Mouse (Mus musculus) ZHBTc4 (cell line): ENCODE results near the gene Slc19a3.

Experiments
- DNase-seq: peaks from one replicate; pipeline ENCODE4 v3.0.0-alpha.2; 2011; ENCODE audit warnings: low read depth, low spot score

The Slc19a3 gene

DNA sequence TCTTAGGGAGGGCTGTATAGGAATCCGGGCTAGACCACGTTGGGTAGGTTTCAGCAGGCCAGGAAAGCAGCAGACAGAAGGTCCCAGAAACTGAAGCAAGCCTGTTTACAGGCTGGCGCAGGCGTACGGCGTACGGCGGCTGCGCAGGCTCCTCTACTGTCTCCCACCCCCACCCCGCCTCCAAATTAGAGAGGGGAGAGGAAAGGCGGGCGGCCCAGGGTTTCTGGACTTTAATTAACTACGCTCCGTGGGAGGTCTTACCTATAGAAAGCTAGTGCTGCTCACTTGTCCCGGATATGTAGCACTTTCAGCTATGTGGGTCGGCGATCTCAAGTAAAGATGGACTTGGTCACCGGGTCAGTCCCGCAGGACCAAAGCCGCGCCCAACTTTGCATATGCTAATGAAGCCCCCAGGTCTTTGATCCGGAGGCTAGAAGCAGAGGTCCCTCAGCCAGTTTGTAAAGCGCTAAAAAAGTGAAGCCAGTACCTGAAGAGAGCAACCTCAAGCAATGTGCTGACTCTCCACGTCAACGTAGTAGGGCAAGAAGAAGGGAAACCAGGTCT, at the start of gene Slc19a3:
Slc19a3 (minus strand) TSS at position 340 of the 564 bp plus-strand sequence.
- DNase-seq, result peak; percentile 88

DNA sequence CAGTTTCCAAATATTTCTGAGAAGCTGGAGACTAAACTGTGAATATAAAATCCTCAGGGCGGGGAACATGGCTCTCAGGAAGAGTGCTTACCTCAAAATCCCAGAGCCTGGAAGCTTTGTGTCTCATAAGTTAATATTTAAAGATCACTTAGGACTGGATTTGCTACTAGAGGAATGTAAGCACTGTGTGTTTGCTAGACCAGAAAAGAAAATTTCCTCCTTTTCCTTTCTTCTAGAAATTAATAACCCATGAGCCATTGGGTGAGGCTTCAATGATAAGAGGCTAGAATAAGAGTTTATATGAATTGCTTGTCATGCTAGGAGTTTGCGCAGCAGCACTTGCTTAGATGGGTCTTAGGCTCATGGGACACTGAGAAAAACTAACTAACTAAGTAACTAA, 46.5 kb upstream of the Slc19a3 start:
- DNase-seq, result no peak

DNA sequence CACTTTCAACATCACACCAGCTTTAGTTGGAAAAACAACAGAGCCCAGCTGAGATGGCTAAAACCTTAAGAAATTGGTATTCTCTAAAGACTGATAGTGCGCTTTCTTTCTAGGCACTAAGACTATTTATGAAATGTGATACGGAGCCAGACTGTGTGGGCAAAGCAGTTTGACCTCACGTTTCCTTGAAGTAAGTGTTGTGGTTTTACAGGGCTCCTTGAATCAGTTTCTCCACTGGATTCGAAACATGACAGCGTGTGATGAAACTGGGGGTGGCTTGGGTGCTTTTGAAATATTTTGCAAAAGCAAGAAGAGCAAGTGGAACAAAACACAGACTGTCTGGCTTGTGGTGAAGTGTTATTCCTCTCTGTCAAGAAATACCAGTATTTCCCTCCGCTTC, 38.8 kb upstream of the Slc19a3 start:
- no peak for DNase-seq

DNA sequence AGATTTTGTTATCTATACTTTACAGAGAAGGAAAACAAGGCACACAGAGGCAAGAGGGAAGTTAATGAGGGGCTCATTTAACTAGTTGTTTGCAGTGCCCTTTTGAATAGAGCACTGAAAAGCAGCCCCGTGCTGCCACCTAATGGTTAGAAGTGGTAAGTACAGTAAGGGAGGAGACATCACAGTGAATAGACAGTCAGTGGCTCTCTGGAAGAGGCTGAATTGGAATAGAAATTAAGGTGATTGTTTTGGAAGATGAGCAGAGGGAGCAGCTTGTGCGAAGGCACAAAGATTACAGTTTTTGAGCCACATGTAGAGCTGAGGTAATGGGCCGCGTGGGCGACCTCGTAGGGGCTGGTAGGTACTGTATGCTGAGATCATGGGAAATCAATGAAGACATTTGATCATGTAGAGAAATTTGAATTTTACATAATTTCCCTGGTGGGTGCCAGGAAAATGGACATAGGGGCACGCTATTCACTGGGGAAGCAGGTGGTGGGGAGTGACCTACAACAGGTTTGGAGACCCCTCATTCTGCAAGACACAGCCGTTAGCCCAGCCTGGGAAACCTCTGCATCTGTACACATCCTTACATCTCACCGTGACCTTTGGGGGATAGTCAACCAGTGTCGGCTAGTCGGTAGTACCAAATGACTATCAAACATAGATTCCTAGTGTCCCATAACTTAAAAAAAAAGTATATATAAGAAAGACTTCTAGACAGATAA, 38.1 kb upstream of the Slc19a3 start:
- peak; percentile 80 for DNase-seq

DNA sequence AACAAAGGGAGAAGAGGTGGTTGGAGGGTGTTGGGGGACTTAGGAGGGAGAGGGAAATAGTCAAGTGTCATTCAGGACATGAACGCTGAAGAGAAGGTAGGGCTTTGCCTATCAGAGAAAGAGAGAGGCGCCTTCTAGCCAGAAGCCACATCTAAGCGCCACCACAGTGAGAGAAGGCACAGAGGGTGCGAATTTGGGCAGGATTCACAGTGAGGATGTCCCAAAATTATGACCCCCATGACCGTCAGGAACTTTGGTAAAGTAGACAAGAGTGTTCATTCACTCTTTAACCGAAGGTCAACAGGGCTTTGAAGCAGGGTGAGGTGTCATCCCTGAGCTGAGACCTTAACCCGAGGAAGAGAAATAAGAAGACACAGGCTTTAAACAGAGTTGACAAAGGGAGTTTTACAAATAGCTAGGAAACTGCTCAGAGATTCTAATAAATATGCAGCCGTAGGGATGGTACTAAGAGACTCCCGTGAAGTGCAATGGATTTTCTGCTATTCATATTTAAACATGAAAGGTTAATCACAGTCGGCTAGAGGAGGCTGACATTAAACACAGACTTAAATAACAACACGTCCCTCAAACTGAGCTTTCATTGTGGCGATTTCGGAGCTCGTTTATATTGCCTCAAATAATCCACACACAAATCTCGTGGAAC, 37.4 kb upstream of the Slc19a3 start:
- DNase-seq, result peak; percentile 7

DNA sequence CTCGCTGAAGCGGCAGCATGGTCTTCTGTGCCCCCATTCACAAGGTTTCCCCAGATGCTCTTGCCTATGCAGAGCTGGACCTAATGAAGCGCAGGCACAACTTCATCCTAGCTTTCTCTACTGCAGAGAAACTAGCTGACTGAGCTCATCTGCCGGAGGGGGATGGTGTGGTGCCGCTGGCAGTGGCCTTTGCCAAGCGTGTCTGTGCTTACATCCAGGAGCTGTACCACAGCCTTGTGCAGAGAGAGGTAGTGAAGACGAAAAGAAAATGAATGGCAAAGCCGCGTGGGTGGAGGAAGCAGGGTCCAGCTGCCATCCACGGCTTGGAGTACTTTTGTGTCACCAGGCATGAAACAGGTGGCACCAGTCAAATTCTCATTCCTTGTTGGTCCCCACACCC, 29.0 kb upstream of the Slc19a3 start:
- DNase-seq, result no peak

DNA sequence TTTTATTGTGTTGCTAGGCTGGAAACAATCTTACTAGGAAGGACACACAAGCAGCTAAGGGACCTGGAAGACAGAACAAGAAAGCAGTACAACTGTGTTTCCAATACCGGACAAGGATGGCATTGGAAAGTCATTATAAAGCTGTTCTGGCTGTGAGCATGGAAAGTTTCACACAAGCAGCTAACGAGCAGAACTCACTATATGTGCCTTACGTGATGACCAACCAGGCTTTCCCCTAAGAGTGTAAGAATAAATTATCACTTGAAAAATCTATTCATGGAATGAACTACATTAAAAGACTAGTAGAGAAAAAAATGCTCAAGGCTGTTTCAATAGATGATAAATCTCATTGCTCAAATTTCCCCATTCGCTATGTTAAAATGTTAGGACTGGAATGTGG, 28.3 kb upstream of the Slc19a3 start:
- DNase-seq, result no peak

DNA sequence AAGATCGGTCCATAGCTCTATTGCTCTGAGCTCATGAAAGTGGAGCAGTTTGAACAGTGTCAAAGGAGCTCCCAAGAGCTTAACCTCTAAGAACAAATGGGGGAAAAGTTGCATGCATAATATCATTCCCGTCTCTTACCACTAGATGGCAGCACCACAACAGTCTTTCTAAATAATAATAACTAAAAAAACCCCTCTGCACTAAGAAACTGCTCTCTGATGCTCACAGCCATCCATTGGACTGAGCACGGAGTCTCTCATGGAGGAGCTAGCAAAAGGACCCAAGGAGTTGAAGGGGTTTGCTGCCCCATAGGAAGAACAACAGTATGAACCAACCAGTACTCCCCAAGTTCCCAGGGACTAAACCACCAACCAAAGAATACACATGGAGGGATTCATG, 26.6 kb upstream of the Slc19a3 start:
- DNase-seq, result peak; percentile 69

DNA sequence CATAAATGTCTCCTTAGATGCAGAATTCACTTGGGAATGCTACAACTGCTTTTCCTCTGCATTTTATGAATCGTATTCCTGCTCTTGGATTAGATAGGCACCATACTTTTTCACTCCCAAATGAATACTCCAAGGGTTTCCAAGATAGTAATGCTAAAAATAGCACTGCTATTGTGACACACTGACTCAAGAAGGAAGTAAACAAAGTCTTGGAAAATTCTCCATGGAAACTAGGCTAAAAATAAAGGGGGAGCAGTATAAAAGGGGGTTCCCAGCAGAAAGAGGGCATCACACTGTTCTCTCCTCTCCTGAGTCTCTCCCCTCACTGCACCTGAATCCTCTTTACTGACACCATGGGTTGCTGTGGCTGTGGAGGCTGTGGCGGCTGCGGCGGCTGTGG, 22.4 kb upstream of the Slc19a3 start, which contains the start of gene Krtap28-13:
Krtap28-13 (plus strand) TSS at position 288 of the 400 bp plus-strand sequence.
- peak; percentile 39 for DNase-seq

DNA sequence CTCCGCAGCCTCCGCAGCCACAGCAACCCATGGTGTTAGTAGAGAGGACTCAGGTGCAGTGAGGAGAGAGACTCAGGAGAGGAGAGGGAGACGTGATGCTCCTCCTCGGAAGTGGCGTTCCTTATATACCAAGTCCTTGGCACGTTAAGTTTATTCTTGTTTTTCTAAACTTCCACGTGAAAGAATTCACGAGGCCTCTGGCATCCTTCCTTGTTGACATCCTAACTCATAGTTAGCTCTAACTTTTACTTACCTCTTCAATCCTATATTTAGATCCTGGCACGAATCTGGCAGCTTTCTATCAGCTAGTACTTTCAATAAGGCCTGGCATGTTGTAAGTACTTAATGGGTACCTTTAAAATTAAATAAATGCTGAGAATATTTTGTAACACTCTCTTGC, 21.0 kb upstream of the Slc19a3 start, which contains the start of gene A030005K14Rik:
A030005K14Rik (minus strand) TSS at position 101 of the 400 bp plus-strand sequence.
- peak; percentile 24 for DNase-seq

DNA sequence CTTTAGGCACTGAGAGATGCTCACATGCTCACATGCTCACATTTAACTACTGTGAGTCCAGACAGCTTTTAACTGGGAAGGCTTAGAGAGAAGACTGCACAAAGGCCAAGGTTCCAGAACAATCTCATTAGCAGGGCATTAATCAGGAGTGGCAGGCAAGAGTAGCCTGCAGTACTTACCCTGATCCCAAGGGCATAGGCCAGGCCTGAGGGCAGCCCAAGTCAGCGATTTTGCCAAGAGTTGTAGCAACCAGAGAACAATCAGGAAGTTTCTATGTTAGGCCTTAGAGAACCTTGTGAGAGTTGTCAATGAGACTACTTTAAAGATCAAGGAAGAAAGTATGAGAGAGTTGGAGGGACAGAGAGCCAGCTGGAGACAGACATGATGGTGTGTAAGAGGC, 20.2 kb upstream of the Slc19a3 start:
- DNase-seq, result no peak

DNA sequence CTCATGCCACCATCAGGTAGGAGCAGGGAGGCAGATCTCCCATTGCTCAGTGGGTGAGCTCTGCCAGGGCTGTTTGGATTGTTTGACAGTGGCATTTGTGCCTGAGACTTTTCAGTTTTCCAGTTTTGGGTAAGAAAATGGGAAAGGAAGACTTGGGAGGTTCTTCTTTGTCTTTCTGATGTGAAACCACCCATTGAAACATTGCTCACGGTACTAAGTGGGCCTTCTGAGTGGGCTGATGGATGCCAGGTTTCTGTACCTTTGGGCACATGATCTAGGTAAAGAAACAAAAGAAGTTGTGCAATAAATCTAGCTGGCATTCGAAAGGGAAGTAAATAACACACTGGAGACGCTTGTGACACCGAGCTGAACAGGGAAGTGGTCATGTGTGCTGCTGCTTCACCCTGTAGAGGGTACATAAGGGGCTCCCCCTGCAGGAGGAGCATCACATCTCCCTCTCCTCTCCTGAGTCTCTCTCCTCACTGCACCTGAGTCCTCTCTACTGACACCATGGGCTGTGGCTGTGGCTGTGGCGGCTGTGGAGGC, 6.7 kb upstream of the Slc19a3 start, which contains the start of gene Gm47969:
Gm47969 (plus strand) TSS at position 51 of the 546 bp plus-strand sequence.
- peak; percentile 24 for DNase-seq

DNA sequence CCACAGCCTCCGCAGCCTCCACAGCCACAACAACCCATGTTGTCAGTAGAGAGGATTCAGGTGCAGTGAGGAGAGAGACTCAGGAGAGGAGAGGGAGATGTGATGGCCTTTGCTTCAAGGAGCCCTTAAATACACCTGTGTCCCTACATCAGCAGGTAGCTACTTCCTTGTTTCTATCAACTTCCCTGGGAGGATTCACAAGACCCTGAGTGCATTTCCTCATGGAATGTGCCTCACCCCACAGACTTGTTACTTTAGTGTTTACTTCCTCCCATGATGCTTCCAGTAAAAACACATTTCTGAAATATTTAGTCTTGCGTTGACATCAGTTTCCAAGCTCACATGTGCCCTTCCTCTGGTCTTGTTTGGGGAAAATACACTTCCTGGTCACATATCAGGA, 4.1 kb upstream of the Slc19a3 start, which contains the start of gene Krtap28-10:
Krtap28-10 (minus strand) TSS at position 101 of the 400 bp plus-strand sequence.
- no peak for DNase-seq

DNA sequence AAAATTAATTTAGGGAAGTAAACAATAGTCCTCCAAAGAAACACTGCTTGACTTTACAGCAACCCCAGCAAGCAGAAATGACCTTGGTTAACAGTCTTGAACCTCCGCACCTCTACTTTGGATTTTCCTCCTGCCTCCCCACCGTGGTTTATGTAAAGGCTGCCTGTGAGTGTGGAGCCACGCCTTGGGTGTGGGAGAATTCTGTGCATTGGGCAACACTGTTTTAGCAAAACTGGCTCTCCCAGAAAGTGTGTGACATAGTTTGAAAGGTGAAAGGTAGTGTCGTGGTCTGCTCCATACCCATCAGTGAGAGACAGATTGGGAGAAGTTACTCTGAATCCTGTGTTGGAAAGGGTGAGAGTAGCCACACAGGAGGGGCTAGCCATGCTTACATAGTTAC, 832 bp upstream of the Slc19a3 start:
- peak; percentile 35 for DNase-seq

DNA sequence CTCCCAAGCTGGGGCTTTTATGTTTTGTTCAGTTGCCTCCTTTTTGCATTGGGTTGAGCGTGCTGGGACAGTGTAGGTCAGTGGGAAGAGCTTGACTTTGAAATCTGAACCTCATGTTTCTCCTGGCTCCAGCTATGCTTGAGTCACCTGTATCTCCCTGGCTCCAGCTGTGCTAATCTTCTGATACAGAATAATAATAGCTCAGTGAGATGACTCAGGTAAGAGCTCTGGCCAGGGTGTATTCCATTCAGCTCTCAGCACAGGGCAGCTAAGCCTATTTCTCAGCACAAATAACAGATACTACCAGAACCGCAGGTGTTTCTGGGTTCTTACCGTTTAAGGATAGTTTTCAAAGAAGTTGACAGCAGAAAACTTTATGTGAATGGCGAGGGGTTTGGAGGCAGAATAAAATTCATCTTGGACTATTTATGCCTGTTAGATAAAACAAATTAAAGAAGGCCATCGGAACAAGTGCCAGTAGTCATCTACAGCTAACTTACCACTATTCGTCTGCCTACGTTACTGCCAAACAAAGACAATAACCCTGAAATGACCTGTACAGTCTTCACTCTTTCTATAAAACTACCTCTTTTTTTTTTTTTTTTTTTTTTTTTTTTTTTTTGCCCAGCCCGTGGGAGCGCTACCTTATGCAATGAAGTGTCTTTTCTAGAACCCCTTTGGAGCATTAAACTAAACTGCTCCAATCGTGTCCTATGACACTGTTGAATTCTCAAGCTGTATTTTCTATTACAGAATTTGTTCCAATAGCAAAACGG, 1.2 kb downstream of the Slc19a3 start:
- DNase-seq, result no peak

DNA sequence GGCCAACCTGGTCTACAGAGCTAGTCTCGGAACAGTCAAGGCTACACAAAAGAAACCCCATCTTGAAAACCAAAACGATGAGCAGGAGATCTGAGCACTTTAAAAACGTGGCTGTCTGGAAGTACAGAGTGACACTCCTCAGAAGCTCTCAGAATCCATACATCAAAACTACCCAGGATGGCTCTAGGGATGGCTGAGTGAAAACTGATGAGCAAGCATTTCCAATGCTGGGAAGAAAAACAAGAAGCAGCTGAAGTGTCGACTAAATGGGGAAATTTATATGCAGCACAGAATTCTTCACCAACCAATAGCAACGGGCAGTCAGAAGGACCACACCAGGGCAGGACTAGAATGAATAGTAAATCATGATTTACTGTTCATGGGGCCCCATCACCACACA, 3.7 kb downstream of the Slc19a3 start:
- DNase-seq, result no peak

DNA sequence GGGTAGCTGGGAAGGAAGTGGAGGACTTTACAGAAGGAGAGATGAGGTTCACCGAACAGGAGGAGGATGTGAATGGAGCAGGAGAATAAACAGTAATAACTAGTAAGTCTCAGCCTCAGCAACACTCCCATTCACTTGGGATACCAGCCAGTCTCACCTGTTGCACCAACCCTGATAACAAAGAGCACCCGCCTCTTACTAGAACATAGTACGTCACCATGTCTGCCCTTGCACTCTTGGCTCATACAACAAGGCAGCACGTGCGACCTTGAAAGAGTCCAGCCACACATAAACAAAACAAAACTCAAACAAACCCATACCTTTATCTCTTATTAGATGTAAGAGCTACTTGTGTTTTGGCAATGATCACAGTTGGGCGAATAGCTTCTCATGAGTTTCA, 5.7 kb downstream of the Slc19a3 start:
- no peak for DNase-seq

DNA sequence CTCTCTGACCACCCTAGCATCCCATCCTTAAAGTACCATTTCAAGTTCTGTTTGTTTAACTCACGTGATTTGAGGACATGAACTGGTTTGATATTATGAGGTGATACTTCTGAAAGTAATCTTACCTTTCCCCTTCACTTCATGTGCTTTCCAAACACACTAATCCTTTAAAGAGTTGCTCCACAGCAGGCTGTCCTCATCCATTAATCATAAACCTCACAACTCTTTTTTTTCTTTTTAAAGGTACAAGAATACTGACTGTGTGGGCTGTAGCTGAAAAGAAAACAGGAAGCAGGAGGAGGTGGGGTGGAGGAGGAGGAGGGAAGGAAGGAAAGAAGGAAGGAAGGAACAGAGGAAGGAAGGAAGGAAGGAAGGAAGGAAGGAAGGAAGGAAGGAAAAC, 6.3 kb downstream of the Slc19a3 start:
- DNase-seq, result no peak

DNA sequence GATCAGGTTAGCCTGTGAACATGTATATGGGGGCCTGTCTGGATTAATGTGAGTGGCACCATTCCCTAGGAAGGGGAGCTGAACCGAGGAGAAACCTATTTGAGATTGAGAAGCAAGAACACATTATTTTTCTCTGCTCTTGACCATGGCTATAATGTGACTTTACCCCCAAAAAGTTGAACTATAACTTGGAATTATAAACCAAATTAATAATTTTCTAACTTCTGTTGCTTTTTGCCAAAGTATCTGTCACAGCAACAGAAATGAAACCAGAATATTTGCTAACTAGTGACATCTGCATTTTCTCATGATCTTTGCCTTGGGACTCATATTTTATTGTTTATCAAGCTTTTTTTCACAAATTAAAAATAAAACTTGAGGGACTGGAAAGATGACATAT, 21.7 kb downstream of the Slc19a3 start:
- DNase-seq, result no peak

DNA sequence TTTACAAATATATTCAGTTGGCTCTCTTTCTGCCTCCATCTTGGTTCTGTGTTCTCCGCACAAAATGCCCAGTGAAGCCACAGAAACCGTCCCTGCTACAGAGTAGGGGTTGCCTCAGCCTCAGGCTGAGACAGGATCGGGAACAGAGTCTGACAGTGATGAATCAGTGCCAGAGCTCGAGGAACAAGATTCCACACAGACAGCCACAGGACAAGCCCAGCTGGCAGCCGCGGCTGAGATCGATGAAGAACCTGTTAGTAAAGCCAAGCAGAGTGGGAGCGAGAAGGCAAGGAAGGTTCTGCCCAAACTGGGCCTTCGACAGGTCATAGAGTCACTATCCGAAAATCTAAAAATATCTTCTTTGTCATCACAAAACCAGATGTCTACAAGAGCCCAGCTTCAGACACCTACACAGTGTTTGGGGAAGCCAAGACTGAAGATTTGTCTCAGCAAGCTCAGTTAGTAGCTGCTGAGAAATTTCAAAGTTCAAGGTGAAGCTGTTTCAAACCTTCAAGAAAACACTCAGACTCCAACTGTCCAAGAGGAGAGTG, 22.8 kb downstream of the Slc19a3 start:
- no peak for DNase-seq

DNA sequence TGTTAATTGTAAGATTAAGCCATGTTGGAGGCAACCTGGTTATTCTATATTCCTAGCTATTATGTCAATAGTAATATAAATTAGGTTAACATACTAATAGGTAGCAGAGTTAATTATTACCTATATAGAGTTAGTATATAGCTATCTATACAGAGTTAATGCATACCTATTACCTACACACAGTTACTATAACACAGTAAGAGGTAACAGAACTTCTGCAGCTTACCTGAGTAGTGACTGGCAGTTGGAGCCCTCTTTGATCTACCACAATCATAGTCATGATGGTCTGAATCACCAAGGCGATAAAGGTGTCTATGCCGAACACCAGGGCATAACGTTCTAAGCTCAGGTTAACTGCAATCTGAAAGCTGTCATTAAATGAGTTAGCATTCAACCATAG, 23.8 kb downstream of the Slc19a3 start:
- DNase-seq, result no peak
